Mouse (Mus musculus): ENCODE results near the gene C330021F23Rik. TPM values are rescaled to one million over a fixed set of nuclear protein-coding genes. Genes with fewer than 3 reads are reported as not detected.

Gene C330021F23Rik
- polyA plus RNA-seq, 1 experiment from 2014 or later = 0.38 TPM

- peak; percentile 98 for ATAC-seq (ENCODE audit: low FRiP score, low TSS enrichment)
- Histone ChIP-seq H3K4me2 (replicated peaks; ENCODE audit: low read depth) (peak within 1 kb of the TSS; percentile 78), H3K9ac (ENCODE audit: low read length) (peak within 1 kb of the TSS; percentile 78), H3K36me3 (ENCODE audit: control insufficient read depth, insufficient read depth, low read length) (peaks cover 17% of the 10 kb centered on the region), H3K27me3 (ENCODE audit: control insufficient read depth, insufficient read depth, low read length) (no peaks in the 10 kb centered on the region), H3K4me3 (ENCODE audit: low read depth, low read length) (peak within 1 kb of the TSS; percentile 70), H3K4me1 (replicated peaks; ENCODE audit: control insufficient read depth, insufficient read depth) (no peaks in the 10 kb centered on the region), H3K9me3 (ENCODE audit: control insufficient read depth, low read length) (no peaks in the 10 kb centered on the region), H3K27ac (replicated peaks) (0 out of 2 replicates have a peak within 1 kb of the TSS, but pooled peaks have one; percentile 3)
- TF ChIP-seq CTCF (IDR thresholded peaks at IDR 0.05; ENCODE audit: low read depth) (no peak), EP300 (optimal IDR thresholded peaks at IDR 0.05) (no peak)
- WGBS = under 1% methylated on average over 37 of the region's 37 CpGs
- peak; percentile 100 for DNase-seq (ENCODE audit: low spot score)
These were observed 53.6 kb downstream of the C330021F23Rik start, which contains the start of the genes Xab2 and Pet100 for GRCm38 (mm10) chr8:3621199-3621970. Xab2 (minus strand) TSS chr8:3621316. Pet100 (plus strand) TSS chr8:3621548.

GRCm38 (mm10) chr8:3622119-3622518, 54.3 kb downstream of the C330021F23Rik start:
- Histone ChIP-seq H3K27ac (replicated peaks) (no peak overlapping the region), H3K4me2 (replicated peaks; ENCODE audit: low read depth) (peak overlapping the region; percentile 78), H3K4me1 (replicated peaks; ENCODE audit: control insufficient read depth, insufficient read depth) (no peaks in the 10 kb centered on the region), H3K4me3 (ENCODE audit: low read depth, low read length) (no peak overlapping the region), H3K36me3 (ENCODE audit: control insufficient read depth, insufficient read depth, low read length) (peaks cover 12% of the 10 kb centered on the region), H3K9ac (ENCODE audit: low read length) (no peak overlapping the region), H3K27me3 (ENCODE audit: control insufficient read depth, insufficient read depth, low read length) (no peaks in the 10 kb centered on the region), H3K9me3 (ENCODE audit: control insufficient read depth, low read length) (no peaks in the 10 kb centered on the region)
- DNase-seq (ENCODE audit: low spot score) (no peak), ATAC-seq (ENCODE audit: low FRiP score, low TSS enrichment) (no peak)
- TF ChIP-seq EP300 (optimal IDR thresholded peaks at IDR 0.05) (no peak), CTCF (IDR thresholded peaks at IDR 0.05; ENCODE audit: low read depth) (no peak)
- 65% methylated on average over 8 of the region's 8 CpGs for WGBS

GRCm38 (mm10) chr8:3625445-3625844, 57.7 kb downstream of the C330021F23Rik start, which contains the start of gene Pcp2:
Pcp2 (minus strand) TSS chr8:3625545.
- H3K4me3 ChIP-seq (ENCODE audit: low read depth, low read length) = no peak within 1 kb of the TSS
- H3K9ac ChIP-seq (ENCODE audit: low read length) = no peak within 1 kb of the TSS
- DNase-seq (ENCODE audit: low spot score) (no peak), ATAC-seq (ENCODE audit: low FRiP score, low TSS enrichment) (no peak)
- WGBS = 77% methylated on average over 1 of the region's 1 CpGs
- no peaks in the 10 kb centered on the region for H3K4me1 ChIP-seq (replicated peaks; ENCODE audit: control insufficient read depth, insufficient read depth)
- no peak within 1 kb of the TSS for H3K27ac ChIP-seq (replicated peaks)
- H3K9me3 ChIP-seq (ENCODE audit: control insufficient read depth, low read length) = no peaks in the 10 kb centered on the region
- no peaks in the 10 kb centered on the region for H3K27me3 ChIP-seq (ENCODE audit: control insufficient read depth, insufficient read depth, low read length)
- H3K36me3 ChIP-seq (ENCODE audit: control insufficient read depth, insufficient read depth, low read length) = no peaks in the 10 kb centered on the region
- TF ChIP-seq EP300 (optimal IDR thresholded peaks at IDR 0.05) (no peak), CTCF (IDR thresholded peaks at IDR 0.05; ENCODE audit: low read depth) (no peak)
- no peak within 1 kb of the TSS for H3K4me2 ChIP-seq (replicated peaks; ENCODE audit: low read depth)

- Histone ChIP-seq H3K4me2 (replicated peaks; ENCODE audit: low read depth) (no peak overlapping the region), H3K4me3 (ENCODE audit: low read depth, low read length) (no peak overlapping the region), H3K27ac (replicated peaks) (no peak overlapping the region), H3K27me3 (ENCODE audit: control insufficient read depth, insufficient read depth, low read length) (no peaks in the 10 kb centered on the region), H3K9ac (ENCODE audit: low read length) (no peak overlapping the region), H3K4me1 (replicated peaks; ENCODE audit: control insufficient read depth, insufficient read depth) (no peaks in the 10 kb centered on the region), H3K36me3 (ENCODE audit: control insufficient read depth, insufficient read depth, low read length) (no peaks in the 10 kb centered on the region), H3K9me3 (ENCODE audit: control insufficient read depth, low read length) (no peaks in the 10 kb centered on the region)
- WGBS = 49% methylated on average over 5 of the region's 5 CpGs
- no peak for ATAC-seq (ENCODE audit: low FRiP score, low TSS enrichment)
- TF ChIP-seq EP300 (optimal IDR thresholded peaks at IDR 0.05) (no peak), CTCF (IDR thresholded peaks at IDR 0.05; ENCODE audit: low read depth) (no peak)
- no peak for DNase-seq (ENCODE audit: low spot score)
These were observed 59.2 kb downstream of the C330021F23Rik start for GRCm38 (mm10) chr8:3626971-3627370.

GRCm38 (mm10) chr8:3628014-3628413, 60.2 kb downstream of the C330021F23Rik start:
- Histone ChIP-seq H3K36me3 (ENCODE audit: control insufficient read depth, insufficient read depth, low read length) (no peaks in the 10 kb centered on the region), H3K4me2 (replicated peaks; ENCODE audit: low read depth) (no peak overlapping the region), H3K9ac (ENCODE audit: low read length) (no peak overlapping the region), H3K27ac (replicated peaks) (no peak overlapping the region), H3K4me1 (replicated peaks; ENCODE audit: control insufficient read depth, insufficient read depth) (no peaks in the 10 kb centered on the region), H3K4me3 (ENCODE audit: low read depth, low read length) (no peak overlapping the region), H3K27me3 (ENCODE audit: control insufficient read depth, insufficient read depth, low read length) (no peaks in the 10 kb centered on the region), H3K9me3 (ENCODE audit: control insufficient read depth, low read length) (no peaks in the 10 kb centered on the region)
- DNase-seq (ENCODE audit: low spot score) (peak; percentile 68), ATAC-seq (ENCODE audit: low FRiP score, low TSS enrichment) (peak; percentile 49)
- no peak for TF ChIP-seq EP300 (optimal IDR thresholded peaks at IDR 0.05)
- peak; percentile 76 for TF ChIP-seq CTCF (IDR thresholded peaks at IDR 0.05; ENCODE audit: low read depth)
- WGBS = 26% methylated on average over 5 of the region's 5 CpGs

All from stomach, postnatal 0 days (tissue).